ENCODE assay signal across 17 mouse cellular contexts in the genomic region with DNA sequence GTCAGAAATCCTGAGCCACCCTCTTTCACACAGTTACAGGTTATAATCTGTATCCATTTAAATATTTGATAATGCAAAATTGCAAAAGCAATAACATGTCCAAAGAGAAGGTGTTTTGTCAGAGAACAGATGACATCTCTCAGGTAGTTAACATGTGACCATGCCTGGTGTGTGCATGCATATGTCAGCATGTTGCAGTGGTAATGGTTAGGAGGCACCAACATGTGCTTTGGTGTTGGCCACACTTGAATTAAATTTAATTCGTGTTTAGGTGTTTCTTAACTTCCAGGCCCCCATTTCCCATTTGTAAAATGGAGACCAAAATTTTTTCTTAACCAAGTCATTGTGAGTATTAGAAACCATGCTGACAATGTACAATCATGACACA. TPM values are rescaled to one million over a fixed set of nuclear protein-coding genes. Genes with fewer than 3 reads are reported as not detected.
DNase-seq lines count a peak whose midpoint lies in the region; ATAC-seq lines count a peak whose summit lies in the region.
"Had no signal": no experiment of that assay in that cellular context is flagged by ENCODE, and none has a peak within 500 bp of the region (broad histone marks: within the 10 kb centered on the region; RNA-seq: fewer than 3 reads in every experiment).

No protein-coding gene starts in this region.

- H3K9ac ChIP-seq in forebrain, embryonic 15.5 days (replicated peaks): no peak overlapping the region
- no peak overlapping the region for H3K9ac ChIP-seq in forebrain, embryonic 12.5 days
- H3K9ac ChIP-seq in hindbrain, embryonic 13.5 days: no peak overlapping the region
- H3K9ac ChIP-seq in hindbrain, embryonic 14.5 days: no peak overlapping the region
- H3K9ac ChIP-seq in midbrain, embryonic 16.5 days (ENCODE audit: low read depth, low read length): no peak overlapping the region
- H3K9ac ChIP-seq: heart, embryonic 12.5 days; heart, embryonic 15.5 days; hindbrain, embryonic 12.5 days had no signal

- no peaks in the 10 kb centered on the region for H3K4me1 ChIP-seq in forebrain, embryonic 15.5 days
- H3K4me1 ChIP-seq in forebrain, embryonic 12.5 days: no peaks in the 10 kb centered on the region
- H3K4me1 ChIP-seq in hindbrain, embryonic 13.5 days (replicated peaks): no peaks in the 10 kb centered on the region
- no peaks in the 10 kb centered on the region for H3K4me1 ChIP-seq in hindbrain, embryonic 14.5 days (replicated peaks; ENCODE audit: control insufficient read depth, insufficient read depth, low read length)
- no peaks in the 10 kb centered on the region for H3K4me1 ChIP-seq in midbrain, embryonic 16.5 days (ENCODE audit: control insufficient read depth, insufficient read depth, low read length)
- no peaks in the 10 kb centered on the region for H3K4me1 ChIP-seq in midbrain, embryonic 10.5 days
- H3K4me1 ChIP-seq: forebrain, embryonic 10.5 days; heart, embryonic 12.5 days; heart, embryonic 15.5 days; hindbrain, embryonic 12.5 days had no signal

- 79% methylated on average over 1 of the region's 1 CpGs for WGBS in forebrain, embryonic 15.5 days
- WGBS in forebrain, embryonic 12.5 days: 90% methylated on average over 1 of the region's 1 CpGs
- WGBS in hindbrain, embryonic 13.5 days: 91% methylated on average over 1 of the region's 1 CpGs
- 83% methylated on average over 1 of the region's 1 CpGs for WGBS in hindbrain, embryonic 14.5 days
- WGBS in midbrain, embryonic 16.5 days: 95% methylated on average over 1 of the region's 1 CpGs
- WGBS in midbrain, embryonic 10.5 days: 82% methylated on average over 1 of the region's 1 CpGs

- H3K27me3 ChIP-seq in forebrain, embryonic 15.5 days: no peaks in the 10 kb centered on the region
- H3K27me3 ChIP-seq in forebrain, embryonic 12.5 days: no peaks in the 10 kb centered on the region
- H3K27me3 ChIP-seq in hindbrain, embryonic 13.5 days: no peaks in the 10 kb centered on the region
- no peaks in the 10 kb centered on the region for H3K27me3 ChIP-seq in hindbrain, embryonic 14.5 days (ENCODE audit: control insufficient read depth, insufficient read depth, low read length)
- H3K27me3 ChIP-seq in midbrain, embryonic 16.5 days (ENCODE audit: control insufficient read depth, insufficient read depth, low read depth, low read length): no peaks in the 10 kb centered on the region
- H3K27me3 ChIP-seq in midbrain, embryonic 10.5 days (ENCODE audit: low read depth, poor library complexity, severe bottlenecking): no peaks in the 10 kb centered on the region
- H3K27me3 ChIP-seq: CH12.LX; heart, embryonic 12.5 days; heart, embryonic 15.5 days; hindbrain, embryonic 12.5 days had no signal

- no peak overlapping the region for H3K27ac ChIP-seq in forebrain, embryonic 15.5 days (replicated peaks)
- H3K27ac ChIP-seq in forebrain, embryonic 12.5 days: no peak overlapping the region
- no peak overlapping the region for H3K27ac ChIP-seq in hindbrain, embryonic 13.5 days
- no peak overlapping the region for H3K27ac ChIP-seq in hindbrain, embryonic 14.5 days
- H3K27ac ChIP-seq in midbrain, embryonic 16.5 days (ENCODE audit: low read length): no peak overlapping the region
- H3K27ac ChIP-seq in midbrain, embryonic 10.5 days (replicated peaks): no peak overlapping the region
- H3K27ac ChIP-seq: forebrain, embryonic 10.5 days; gastrocnemius, adult 2 months; heart, embryonic 15.5 days; hindbrain, embryonic 12.5 days had no signal

- H3K36me3 ChIP-seq in forebrain, embryonic 15.5 days: no peaks in the 10 kb centered on the region
- no peaks in the 10 kb centered on the region for H3K36me3 ChIP-seq in forebrain, embryonic 12.5 days (replicated peaks)
- H3K36me3 ChIP-seq in hindbrain, embryonic 13.5 days: no peaks in the 10 kb centered on the region
- no peaks in the 10 kb centered on the region for H3K36me3 ChIP-seq in hindbrain, embryonic 14.5 days (replicated peaks; ENCODE audit: control insufficient read depth, insufficient read depth)
- no peaks in the 10 kb centered on the region for H3K36me3 ChIP-seq in midbrain, embryonic 16.5 days (ENCODE audit: control insufficient read depth, insufficient read depth, low read length)
- no peaks in the 10 kb centered on the region for H3K36me3 ChIP-seq in midbrain, embryonic 10.5 days
- H3K36me3 ChIP-seq: forebrain, embryonic 10.5 days; G1E; heart, embryonic 12.5 days; heart, embryonic 15.5 days; hindbrain, embryonic 12.5 days had no signal

- no peak overlapping the region for H3K4me3 ChIP-seq in forebrain, embryonic 15.5 days
- H3K4me3 ChIP-seq in forebrain, embryonic 12.5 days (replicated peaks): no peak overlapping the region
- H3K4me3 ChIP-seq in hindbrain, embryonic 13.5 days: no peak overlapping the region
- no peak overlapping the region for H3K4me3 ChIP-seq in hindbrain, embryonic 14.5 days (replicated peaks; ENCODE audit: low read length)
- H3K4me3 ChIP-seq in midbrain, embryonic 16.5 days (ENCODE audit: low read depth, low read length): no peak overlapping the region
- no peak overlapping the region for H3K4me3 ChIP-seq in midbrain, embryonic 10.5 days
- H3K4me3 ChIP-seq: forebrain, embryonic 10.5 days; gastrocnemius, adult 2 months; heart, embryonic 12.5 days; heart, embryonic 15.5 days; hindbrain, embryonic 12.5 days had no signal

- peak; percentile 14; the same call in 1 of the 2 replicates for ATAC-seq in forebrain, embryonic 15.5 days (replicated peaks)
- no peak for ATAC-seq in forebrain, embryonic 12.5 days (ENCODE audit: low FRiP score)
- 0 out of 2 replicates have a peak, but pooled peaks have one; percentile 21 for ATAC-seq in hindbrain, embryonic 13.5 days (ENCODE audit: low FRiP score)
- ATAC-seq in hindbrain, embryonic 14.5 days (ENCODE audit: low FRiP score): no peak
- peak; percentile 66 for ATAC-seq in midbrain, embryonic 16.5 days
- ATAC-seq: Patski had no signal

- no peak for DNase-seq in hindbrain, embryonic 14.5 days (ENCODE audit: low spot score)
- no peak for DNase-seq in midbrain, embryonic 10.5 days (ENCODE audit: low spot score)

- no peak overlapping the region for H3K4me2 ChIP-seq in forebrain, embryonic 15.5 days (replicated peaks)
- no peak overlapping the region for H3K4me2 ChIP-seq in forebrain, embryonic 12.5 days
- no peak overlapping the region for H3K4me2 ChIP-seq in hindbrain, embryonic 13.5 days
- no peak overlapping the region for H3K4me2 ChIP-seq in hindbrain, embryonic 14.5 days (replicated peaks)
- H3K4me2 ChIP-seq in midbrain, embryonic 16.5 days (ENCODE audit: low read length): no peak overlapping the region
- H3K4me2 ChIP-seq: heart, embryonic 12.5 days; heart, embryonic 15.5 days; hindbrain, embryonic 12.5 days had no signal

- H3K9me3 ChIP-seq in forebrain, embryonic 15.5 days: no peaks in the 10 kb centered on the region
- H3K9me3 ChIP-seq in forebrain, embryonic 12.5 days: no peaks in the 10 kb centered on the region
- H3K9me3 ChIP-seq in hindbrain, embryonic 13.5 days: no peaks in the 10 kb centered on the region
- H3K9me3 ChIP-seq in hindbrain, embryonic 14.5 days (ENCODE audit: control insufficient read depth, low read length): no peaks in the 10 kb centered on the region
- H3K9me3 ChIP-seq in midbrain, embryonic 16.5 days (replicated peaks; ENCODE audit: control insufficient read depth, low read length, poor library complexity, severe bottlenecking): no peaks in the 10 kb centered on the region
- no peaks in the 10 kb centered on the region for H3K9me3 ChIP-seq in midbrain, embryonic 10.5 days (replicated peaks)
- H3K9me3 ChIP-seq: forebrain, embryonic 10.5 days; G1E; heart, embryonic 12.5 days; heart, embryonic 15.5 days; hindbrain, embryonic 12.5 days had no signal

RNA-seq across cellular contexts. Expression of gene Olfr459, which starts 12.6 kb away (rescaled TPM):
- polyA plus RNA-seq in forebrain, embryonic 15.5 days (2015; fragmentation: Nextera tagmentation; extraction: Ambion mirVana): not detected in 2 replicates
- polyA plus RNA-seq in forebrain, embryonic 12.5 days (2016; fragmentation: Nextera tagmentation; extraction: Ambion mirVana): not detected in 2 replicates
- not detected in 2 replicates for polyA plus RNA-seq in hindbrain, embryonic 13.5 days (2015; fragmentation: Nextera tagmentation; extraction: Ambion mirVana)
- not detected in 2 replicates for polyA plus RNA-seq in hindbrain, embryonic 14.5 days (2014; fragmentation: Nextera tagmentation; extraction: Ambion mirVana)
- not detected in 2 replicates for polyA plus RNA-seq in midbrain, embryonic 16.5 days (2015; fragmentation: Nextera tagmentation; extraction: Ambion mirVana)
- not detected in 2 replicates for polyA plus RNA-seq in midbrain, embryonic 10.5 days (2016; fragmentation: Nextera tagmentation; extraction: Ambion mirVana)
- polyA plus RNA-seq: embryonic facial prominence, embryonic 11.5 days; forebrain, embryonic 10.5 days; forebrain, embryonic 16.5 days; frontal cortex, adult 2 months; G1E; heart, embryonic 12.5 days; heart, embryonic 15.5 days; hindbrain, embryonic 12.5 days; Patski had no signal

RNA-seq across cellular contexts. Expression of gene Kel, which starts 58.2 kb away (rescaled TPM):
- polyA plus RNA-seq in forebrain, embryonic 15.5 days (2015; fragmentation: Nextera tagmentation; extraction: Ambion mirVana): 0.19 and 0.50 TPM in 2 replicates
- polyA plus RNA-seq in forebrain, embryonic 12.5 days (2016; fragmentation: Nextera tagmentation; extraction: Ambion mirVana): 5.8 and 7.5 TPM in 2 replicates
- 0.96 and 1.0 TPM in 2 replicates for polyA plus RNA-seq in hindbrain, embryonic 13.5 days (2015; fragmentation: Nextera tagmentation; extraction: Ambion mirVana)
- polyA plus RNA-seq in hindbrain, embryonic 14.5 days (2014; fragmentation: Nextera tagmentation; extraction: Ambion mirVana): 0.23 and 0.39 TPM in 2 replicates
- 0.29 TPM in 1 of 2 replicates, not detected in the other for polyA plus RNA-seq in midbrain, embryonic 16.5 days (2015; fragmentation: Nextera tagmentation; extraction: Ambion mirVana)
- polyA plus RNA-seq in midbrain, embryonic 10.5 days (2016; fragmentation: Nextera tagmentation; extraction: Ambion mirVana): 6.6 and 7.9 TPM in 2 replicates
- polyA plus RNA-seq: Patski had no signal

Comparison
In these comparisons a context has a peak if more than half of its experiments do, and no peak if none do; other contexts are left out.
1. ATAC-seq: peak in forebrain, embryonic 15.5 days (single experiment), hindbrain, embryonic 13.5 days (single experiment) and midbrain, embryonic 16.5 days (single experiment); none in forebrain, embryonic 12.5 days (single experiment) and hindbrain, embryonic 14.5 days (single experiment).